In the genomic region with DNA sequence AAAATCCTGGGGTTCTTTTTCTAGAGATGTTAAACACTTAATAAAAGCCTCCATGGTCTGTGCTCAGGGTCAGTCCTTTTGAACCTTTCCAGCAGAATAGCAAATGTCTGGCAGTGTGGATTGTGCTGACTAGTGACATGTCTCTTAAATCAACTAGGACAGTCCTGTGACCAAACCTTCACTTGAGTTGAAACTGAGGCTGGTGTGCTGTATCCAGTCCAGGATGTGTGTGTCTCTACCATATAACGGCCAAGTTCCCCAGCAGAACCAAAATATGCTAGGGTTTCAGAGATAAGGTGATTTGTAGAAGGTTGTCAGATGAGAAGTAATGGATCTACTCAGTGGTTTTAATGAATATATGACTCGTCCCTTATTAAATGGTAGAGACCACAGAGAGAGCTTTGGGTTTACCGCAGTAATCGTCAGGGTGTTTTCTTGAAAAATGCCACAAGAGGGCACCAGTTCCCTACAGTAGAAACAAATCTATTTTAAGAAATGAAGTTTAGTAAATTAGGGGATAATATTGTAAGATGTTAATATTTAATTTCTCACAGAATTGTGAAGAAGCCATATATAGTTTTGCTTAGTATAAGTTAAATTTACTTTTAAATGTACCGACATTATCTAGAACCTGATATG, we compare ENCODE assay signal across 11 mouse cellular contexts. TPM values are rescaled to one million over a fixed set of nuclear protein-coding genes. Genes with fewer than 3 reads are reported as not detected.
DNase-seq lines count a peak whose midpoint lies in the region; ATAC-seq and TF ChIP-seq lines count a peak whose summit lies in the region.
"Had no signal": no experiment of that assay in that cellular context is flagged by ENCODE, and none has a peak within 500 bp of the region (broad histone marks: within the 10 kb centered on the region; RNA-seq: fewer than 3 reads in every experiment).

No protein-coding gene starts in this region.

- TF ChIP-seq CTCF in hindbrain, postnatal 0 days (IDR thresholded peaks at IDR 0.05; ENCODE audit: low read depth), result peak; percentile 73
- TF ChIP-seq CTCF in stomach, postnatal 0 days (IDR thresholded peaks at IDR 0.05; ENCODE audit: low read depth), result peak; percentile 78

- ATAC-seq in embryonic facial prominence, embryonic 11.5 days (replicated peaks; ENCODE audit: insufficient number of reproducible peaks, low FRiP score, low TSS enrichment, low read depth), result no peak
- ATAC-seq in limb, embryonic 14.5 days (ENCODE audit: low FRiP score, low read depth), result no peak
- ATAC-seq in hindbrain, postnatal 0 days, result 0 out of 2 replicates have a peak, but pooled peaks have one; percentile 38
- no peak for ATAC-seq in stomach, postnatal 0 days (ENCODE audit: low FRiP score, low TSS enrichment)

- H3K9ac ChIP-seq in embryonic facial prominence, embryonic 11.5 days (replicated peaks; ENCODE audit: low read length), result no peak overlapping the region
- no peak overlapping the region for H3K9ac ChIP-seq in limb, embryonic 14.5 days (ENCODE audit: low read depth, low read length, severe bottlenecking)
- no peak overlapping the region for H3K9ac ChIP-seq in hindbrain, postnatal 0 days (replicated peaks; ENCODE audit: low read length)
- H3K9ac ChIP-seq in stomach, postnatal 0 days (ENCODE audit: low read length), result no peak overlapping the region
- H3K9ac ChIP-seq: limb, embryonic 15.5 days; stomach, embryonic 15.5 days had no signal

- H3K9me3 ChIP-seq in embryonic facial prominence, embryonic 11.5 days (replicated peaks; ENCODE audit: control insufficient read depth, low read length), result no peaks in the 10 kb centered on the region
- H3K9me3 ChIP-seq in embryonic facial prominence, embryonic 10.5 days, result no peaks in the 10 kb centered on the region
- H3K9me3 ChIP-seq in limb, embryonic 14.5 days (ENCODE audit: control insufficient read depth, low read length), result no peaks in the 10 kb centered on the region
- no peaks in the 10 kb centered on the region for H3K9me3 ChIP-seq in limb, embryonic 10.5 days (replicated peaks)
- no peaks in the 10 kb centered on the region for H3K9me3 ChIP-seq in hindbrain, postnatal 0 days (ENCODE audit: low read length)
- no peaks in the 10 kb centered on the region for H3K9me3 ChIP-seq in stomach, postnatal 0 days (ENCODE audit: control insufficient read depth, low read length)
- H3K9me3 ChIP-seq: G1E; limb, embryonic 15.5 days; stomach, embryonic 15.5 days had no signal

- no peak overlapping the region for H3K27ac ChIP-seq in embryonic facial prominence, embryonic 11.5 days (replicated peaks; ENCODE audit: low read depth, low read length)
- no peak overlapping the region for H3K27ac ChIP-seq in embryonic facial prominence, embryonic 10.5 days (replicated peaks)
- no peak overlapping the region for H3K27ac ChIP-seq in limb, embryonic 14.5 days (replicated peaks; ENCODE audit: low read depth, low read length)
- H3K27ac ChIP-seq in limb, embryonic 10.5 days, result no peak overlapping the region
- H3K27ac ChIP-seq in hindbrain, postnatal 0 days, result no peak overlapping the region
- no peak overlapping the region for H3K27ac ChIP-seq in stomach, postnatal 0 days (replicated peaks)
- H3K27ac ChIP-seq: limb, embryonic 15.5 days; stomach, embryonic 15.5 days had no signal

- H3K4me2 ChIP-seq in embryonic facial prominence, embryonic 11.5 days (ENCODE audit: low read depth, low read length), result no peak overlapping the region
- no peak overlapping the region for H3K4me2 ChIP-seq in limb, embryonic 14.5 days (replicated peaks; ENCODE audit: low read depth, low read length, severe bottlenecking)
- H3K4me2 ChIP-seq in hindbrain, postnatal 0 days (ENCODE audit: low read depth, low read length), result no peak overlapping the region
- no peak overlapping the region for H3K4me2 ChIP-seq in stomach, postnatal 0 days (replicated peaks; ENCODE audit: low read depth)
- H3K4me2 ChIP-seq: limb, embryonic 15.5 days; stomach, embryonic 15.5 days had no signal

- no peak for TF ChIP-seq POLR2A in limb, embryonic 14.5 days (IDR thresholded peaks at IDR 0.05; ENCODE audit: borderline replicate concordance, extremely low read depth, insufficient read depth, insufficient read length)

- DNase-seq in embryonic facial prominence, embryonic 11.5 days (ENCODE audit: low spot score), result peak; percentile 56
- DNase-seq in embryonic facial prominence, embryonic 10.5 days (ENCODE audit: low spot score), result no peak
- DNase-seq in limb, embryonic 14.5 days (ENCODE audit: low spot score), result peak; percentile 30
- no peak for DNase-seq in limb, embryonic 10.5 days (ENCODE audit: low spot score)
- peak; percentile 47 for DNase-seq in MN1 (ENCODE audit: low spot score)
- peak; percentile 72 for DNase-seq in hindbrain, postnatal 0 days (ENCODE audit: low spot score)
- DNase-seq in stomach, postnatal 0 days (ENCODE audit: low spot score), result no peak
- DNase-seq in spleen, postnatal 10 days (ENCODE audit: low spot score in 2 of 2), result no peak

- H3K36me3 ChIP-seq in embryonic facial prominence, embryonic 11.5 days (replicated peaks; ENCODE audit: control insufficient read depth, insufficient read depth, low read depth, low read length), result no peaks in the 10 kb centered on the region; the same call in 1 of the 2 replicates
- H3K36me3 ChIP-seq in embryonic facial prominence, embryonic 10.5 days (replicated peaks), result peaks cover 82% of the 10 kb centered on the region
- H3K36me3 ChIP-seq in limb, embryonic 14.5 days (ENCODE audit: control insufficient read depth, insufficient read depth, low read length), result peaks cover 69% of the 10 kb centered on the region
- peaks cover 81% of the 10 kb centered on the region for H3K36me3 ChIP-seq in limb, embryonic 10.5 days
- H3K36me3 ChIP-seq in hindbrain, postnatal 0 days (ENCODE audit: insufficient read depth, low read length), result peaks cover 17% of the 10 kb centered on the region
- H3K36me3 ChIP-seq in stomach, postnatal 0 days (ENCODE audit: control insufficient read depth, insufficient read depth, low read length), result peaks cover 21% of the 10 kb centered on the region; the same call in 1 of the 2 replicates

- no peak overlapping the region for H3K4me3 ChIP-seq in embryonic facial prominence, embryonic 11.5 days (ENCODE audit: low read depth, low read length)
- no peak overlapping the region for H3K4me3 ChIP-seq in embryonic facial prominence, embryonic 10.5 days
- no peak overlapping the region for H3K4me3 ChIP-seq in limb, embryonic 14.5 days (replicated peaks; ENCODE audit: low read length)
- H3K4me3 ChIP-seq in limb, embryonic 10.5 days, result no peak overlapping the region
- no peak overlapping the region for H3K4me3 ChIP-seq in hindbrain, postnatal 0 days (ENCODE audit: low read length)
- no peak overlapping the region for H3K4me3 ChIP-seq in stomach, postnatal 0 days (ENCODE audit: low read depth, low read length)
- H3K4me3 ChIP-seq: limb, embryonic 15.5 days; stomach, embryonic 15.5 days had no signal

- H3K4me1 ChIP-seq in embryonic facial prominence, embryonic 11.5 days (ENCODE audit: control insufficient read depth, insufficient read depth, low read length), result no peaks in the 10 kb centered on the region
- no peaks in the 10 kb centered on the region for H3K4me1 ChIP-seq in embryonic facial prominence, embryonic 10.5 days
- no peaks in the 10 kb centered on the region for H3K4me1 ChIP-seq in limb, embryonic 14.5 days (ENCODE audit: control insufficient read depth, insufficient read depth, low read length)
- no peaks in the 10 kb centered on the region for H3K4me1 ChIP-seq in limb, embryonic 10.5 days
- H3K4me1 ChIP-seq in hindbrain, postnatal 0 days (ENCODE audit: insufficient read depth, low read length), result no peaks in the 10 kb centered on the region
- no peaks in the 10 kb centered on the region for H3K4me1 ChIP-seq in stomach, postnatal 0 days (replicated peaks; ENCODE audit: control insufficient read depth, insufficient read depth)
- H3K4me1 ChIP-seq: limb, embryonic 15.5 days; stomach, embryonic 15.5 days had no signal

- H3K27me3 ChIP-seq in embryonic facial prominence, embryonic 11.5 days (ENCODE audit: control insufficient read depth, insufficient read depth, low read length), result no peaks in the 10 kb centered on the region
- no peaks in the 10 kb centered on the region for H3K27me3 ChIP-seq in embryonic facial prominence, embryonic 10.5 days (replicated peaks; ENCODE audit: low read depth, poor library complexity, severe bottlenecking)
- H3K27me3 ChIP-seq in limb, embryonic 14.5 days (ENCODE audit: control insufficient read depth, insufficient read depth, low read length), result no peaks in the 10 kb centered on the region
- H3K27me3 ChIP-seq in limb, embryonic 10.5 days (ENCODE audit: low read depth, poor library complexity, severe bottlenecking), result no peaks in the 10 kb centered on the region
- no peaks in the 10 kb centered on the region for H3K27me3 ChIP-seq in hindbrain, postnatal 0 days (ENCODE audit: insufficient read depth, low read length)
- H3K27me3 ChIP-seq in stomach, postnatal 0 days (ENCODE audit: control insufficient read depth, insufficient read depth, low read length), result no peaks in the 10 kb centered on the region
- H3K27me3 ChIP-seq: limb, embryonic 15.5 days; stomach, embryonic 15.5 days had no signal

- WGBS in embryonic facial prominence, embryonic 11.5 days, result 73% methylated on average over 5 of the region's 5 CpGs
- WGBS in embryonic facial prominence, embryonic 10.5 days, result 63% methylated on average over 5 of the region's 5 CpGs
- 61% methylated on average over 5 of the region's 5 CpGs for WGBS in limb, embryonic 14.5 days
- 63% methylated on average over 5 of the region's 5 CpGs for WGBS in limb, embryonic 10.5 days
- 50% methylated on average over 5 of the region's 5 CpGs for WGBS in hindbrain, postnatal 0 days
- WGBS in stomach, postnatal 0 days, result 56% methylated on average over 5 of the region's 5 CpGs

- TF ChIP-seq EP300 in stomach, postnatal 0 days (optimal IDR thresholded peaks at IDR 0.05), result no peak

RNA-seq across cellular contexts. Expression of gene Traf6, which starts 15.5 kb away (rescaled TPM):
- polyA plus RNA-seq in embryonic facial prominence, embryonic 11.5 days (2014; fragmentation: Nextera tagmentation; extraction: Ambion mirVana), result 18.9 and 20.6 TPM in 2 replicates
- 16.1 and 16.5 TPM in 2 replicates for polyA plus RNA-seq in embryonic facial prominence, embryonic 10.5 days (2016; fragmentation: Nextera tagmentation; extraction: Ambion mirVana)
- polyA plus RNA-seq in limb, embryonic 14.5 days (2012; rRNA removed), result 13.2 and 14.6 TPM in 2 replicates
- polyA plus RNA-seq in limb, embryonic 14.5 days (2014; fragmentation: Nextera tagmentation; extraction: Ambion mirVana), result 12.8 and 13.8 TPM in 2 replicates
- 14.6 and 16.1 TPM in 2 replicates for polyA plus RNA-seq in limb, embryonic 10.5 days (2016; fragmentation: Nextera tagmentation; extraction: Ambion mirVana)
- 21.9 and 26.3 TPM in 2 replicates for total RNA-seq in hindbrain, postnatal 0 days (2014; rRNA removed)
- polyA plus RNA-seq in hindbrain, postnatal 0 days (2015; fragmentation: Nextera tagmentation; extraction: Ambion mirVana), result 6.1 and 6.8 TPM in 2 replicates
- 4.4 and 4.5 TPM in 2 replicates for polyA plus RNA-seq in stomach, postnatal 0 days (2015; fragmentation: Nextera tagmentation; extraction: Ambion mirVana)

RNA-seq across cellular contexts. Expression of gene B230118H07Rik, which starts 44.4 kb away (rescaled TPM):
- polyA plus RNA-seq in embryonic facial prominence, embryonic 11.5 days (2014; fragmentation: Nextera tagmentation; extraction: Ambion mirVana), result 63.7 and 66.3 TPM in 2 replicates
- polyA plus RNA-seq in embryonic facial prominence, embryonic 10.5 days (2016; fragmentation: Nextera tagmentation; extraction: Ambion mirVana), result 47.2 and 52.1 TPM in 2 replicates
- 14.4 and 22.2 TPM in 2 replicates for polyA plus RNA-seq in limb, embryonic 14.5 days (2012; rRNA removed)
- polyA plus RNA-seq in limb, embryonic 14.5 days (2014; fragmentation: Nextera tagmentation; extraction: Ambion mirVana), result 47.3 and 56.2 TPM in 2 replicates
- polyA plus RNA-seq in limb, embryonic 10.5 days (2016; fragmentation: Nextera tagmentation; extraction: Ambion mirVana), result 46.8 and 54.4 TPM in 2 replicates
- 12.6 and 13.3 TPM in 2 replicates for total RNA-seq in hindbrain, postnatal 0 days (2014; rRNA removed)
- polyA plus RNA-seq in hindbrain, postnatal 0 days (2015; fragmentation: Nextera tagmentation; extraction: Ambion mirVana), result 57.3 and 59.3 TPM in 2 replicates
- 36.5 and 40.3 TPM in 2 replicates for polyA plus RNA-seq in stomach, postnatal 0 days (2015; fragmentation: Nextera tagmentation; extraction: Ambion mirVana)

RNA-seq across cellular contexts. Expression of gene Rag1, which starts 44.4 kb away (rescaled TPM):
- 0.61 and 0.66 TPM in 2 replicates for polyA plus RNA-seq in embryonic facial prominence, embryonic 11.5 days (2014; fragmentation: Nextera tagmentation; extraction: Ambion mirVana)
- 0.10 and 0.11 TPM in 2 replicates for polyA plus RNA-seq in embryonic facial prominence, embryonic 10.5 days (2016; fragmentation: Nextera tagmentation; extraction: Ambion mirVana)
- 0.14 and 0.20 TPM in 2 replicates for polyA plus RNA-seq in limb, embryonic 14.5 days (2012; rRNA removed)
- 0.15 and 0.29 TPM in 2 replicates for polyA plus RNA-seq in limb, embryonic 14.5 days (2014; fragmentation: Nextera tagmentation; extraction: Ambion mirVana)
- polyA plus RNA-seq in limb, embryonic 10.5 days (2016; fragmentation: Nextera tagmentation; extraction: Ambion mirVana), result 0.08 and 0.58 TPM in 2 replicates
- total RNA-seq in hindbrain, postnatal 0 days (2014; rRNA removed), result 0.36 and 0.37 TPM in 2 replicates
- 0.08 and 0.11 TPM in 2 replicates for polyA plus RNA-seq in hindbrain, postnatal 0 days (2015; fragmentation: Nextera tagmentation; extraction: Ambion mirVana)
- polyA plus RNA-seq in stomach, postnatal 0 days (2015; fragmentation: Nextera tagmentation; extraction: Ambion mirVana), result 0.01 TPM in 2 replicates

Comparison
In these comparisons a context has a peak if more than half of its experiments do, and no peak if none do; other contexts are left out.
1. DNase-seq: peak in embryonic facial prominence, embryonic 11.5 days (single experiment), limb, embryonic 14.5 days (single experiment), MN1 (single experiment) and hindbrain, postnatal 0 days (single experiment); none in embryonic facial prominence, embryonic 10.5 days (single experiment), limb, embryonic 10.5 days (single experiment), stomach, postnatal 0 days (single experiment) and spleen, postnatal 10 days (0 of 2).